17 mouse cellular contexts compared by ENCODE assay signal in genomic region chr12:114646372-114646771, GRCm38 (mm10).
DNase-seq lines count a peak whose midpoint lies in the region; ATAC-seq lines count a peak whose summit lies in the region.
"Had no signal": no experiment of that assay in that cellular context is flagged by ENCODE, and none has a peak within 500 bp of the region (broad histone marks: within the 10 kb centered on the region; RNA-seq: fewer than 3 reads in every experiment).

No protein-coding gene starts in this region.

- DNase-seq in 416B (ENCODE audit: low read depth), result peak; percentile 97
- no peak for DNase-seq in layer of hippocampus, postnatal 36 days
- DNase-seq in cerebellum, postnatal 14 days, result no peak
- DNase-seq: adrenal gland, adult 2 months; adrenal gland, postnatal 14 days; cerebellum, adult 11-12 months; cerebellum, adult 8-10 months; cerebellum, postnatal 10 days; gastrocnemius, postnatal 14 days; heart, adult 2 months; kidney, adult 2 months had no signal

- ATAC-seq in common myeloid progenitor, adult 5-6 weeks (replicated peaks; ENCODE audit: low read depth, poor library complexity, severe bottlenecking), result peak; percentile 85
- ATAC-seq in megakaryocyte, adult 5-6 weeks (ENCODE audit: poor library complexity, severe bottlenecking), result peak; percentile 69
- no peak for ATAC-seq in frontal cortex, adult (ENCODE audit: low TSS enrichment)
- ATAC-seq: CD4-positive, CD25-positive, alpha-beta regulatory T cell, adult 4 months; forebrain, embryonic 14.5 days; intestine, postnatal 0 days had no signal
